Mouse (Mus musculus): ENCODE data around the gene Rpain. TPM values are rescaled to one million over a fixed set of nuclear protein-coding genes. Genes with fewer than 3 reads are reported as not detected.

The Rpain gene
- total and polyA plus RNA-seq, 3 experiments = 54.1 to 80.6 (median 64.6) TPM

GRCm38 (mm10) chr11:71018416-71019200, 48.6 kb downstream of the Rpain start:
- Histone ChIP-seq H3K4me2 (ENCODE audit: insufficient read depth, low read depth, poor library complexity, severe bottlenecking) (peak overlapping the region; percentile 91), H3K36me3 (replicated peaks in 1 of 2; ENCODE audit: control insufficient read depth in 1 of 2, insufficient read depth in 1 of 2, low read length in 1 of 2) (peaks cover 14 to 60% of the 10 kb centered on the region in 2 experiments), H3K9ac (ENCODE audit: insufficient read depth, low read depth) (peak overlapping the region; percentile 93), H3K27me3 (replicated peaks) (no peaks in the 10 kb centered on the region), H3K79me2 (replicated peaks; ENCODE audit: control insufficient read depth, extremely low read depth, insufficient read depth, poor library complexity, severe bottlenecking) (peaks cover 77% of the 10 kb centered on the region), H3K27ac (ENCODE audit: insufficient read depth, low read depth) (peak overlapping the region; percentile 71), H3K9me3 (replicated peaks; ENCODE audit: low read length) (no peaks in the 10 kb centered on the region), H3K4me1 (ENCODE audit: control insufficient read depth in 1 of 2, insufficient read depth in 2 of 2) (peaks cover 8 to 62% of the 10 kb centered on the region in 2 experiments), H3K4me3 (replicated peaks in 1 of 3; ENCODE audit: low read depth in 2 of 3, low read length in 2 of 3, poor library complexity in 1 of 3) (peak overlapping the region; percentile 80 to 92 (median 87))
- 0 out of 2 replicates have a peak, but pooled peaks have one; percentile 10 for TF ChIP-seq TBP (conservative IDR thresholded peaks at IDR 0.05; ENCODE audit: low read depth, low read length)
- peak; percentile 95 for TF ChIP-seq SIN3A (IDR thresholded peaks at IDR 0.05; ENCODE audit: low read length)
- TF ChIP-seq USF2 (conservative IDR thresholded peaks at IDR 0.05; ENCODE audit: low read depth, low read length) = peak; percentile 87
- peak; percentile 17; the same call in 1 of the 2 replicates for TF ChIP-seq MEF2A (IDR thresholded peaks at IDR 0.05; ENCODE audit: borderline replicate concordance, low read depth, low read length)
- TF ChIP-seq MAFK (IDR thresholded peaks at IDR 0.05; ENCODE audit: insufficient replicate concordance, low read length) = no peak
- no peak for TF ChIP-seq ETS1 (conservative IDR thresholded peaks at IDR 0.05; ENCODE audit: low read depth, low read length)
- peak; percentile 36 for TF ChIP-seq BHLHE40 (IDR thresholded peaks at IDR 0.05; ENCODE audit: low read depth, low read length)
- peak; percentile 70; the same call in 1 of the 2 replicates for TF ChIP-seq UBTF (IDR thresholded peaks at IDR 0.05; ENCODE audit: low read depth, low read length)
- TF ChIP-seq MYC (IDR thresholded peaks at IDR 0.05; ENCODE audit: low read depth, low read length) = peak; percentile 88
- TF ChIP-seq ZC3H11A (IDR thresholded peaks at IDR 0.05; ENCODE audit: low read depth, low read length) = no peak
- no peak for TF ChIP-seq CTCF (conservative IDR thresholded peaks at IDR 0.05 in 1 of 2, IDR thresholded peaks at IDR 0.05 in 1 of 2; ENCODE audit: low read depth in 2 of 2, low read length in 2 of 2)
- TF ChIP-seq SMC3 (IDR thresholded peaks at IDR 0.05; ENCODE audit: low read depth, low read length) = no peak
- peak; percentile 14; the same call in 1 of the 2 replicates for TF ChIP-seq MAZ (IDR thresholded peaks at IDR 0.05; ENCODE audit: low read depth, low read length)
- TF ChIP-seq POLR2AphosphoS2 (IDR thresholded peaks at IDR 0.05; ENCODE audit: low read depth, low read length) = 0 out of 2 replicates have a peak, but pooled peaks have one; percentile 5
- TF ChIP-seq NRF1 (IDR thresholded peaks at IDR 0.05; ENCODE audit: low read depth, low read length) = no peak
- TF ChIP-seq MXI1 (IDR thresholded peaks at IDR 0.05; ENCODE audit: low read depth, low read length) = peak; percentile 90
- TF ChIP-seq RCOR1 (conservative IDR thresholded peaks at IDR 0.05; ENCODE audit: low read depth, low read length) = no peak; the same call in 1 of the 2 replicates
- TF ChIP-seq USF1 (IDR thresholded peaks at IDR 0.05; ENCODE audit: low read depth, low read length) = peak; percentile 81
- peak; percentile 46; the same call in 1 of the 2 replicates for TF ChIP-seq EP300 (IDR thresholded peaks at IDR 0.05; ENCODE audit: low read length)
- no peak for TF ChIP-seq E2F4 (IDR thresholded peaks at IDR 0.05; ENCODE audit: insufficient replicate concordance, low read depth, low read length)
- TF ChIP-seq CHD1 (IDR thresholded peaks at IDR 0.05; ENCODE audit: low read depth, low read length) = 0 out of 2 replicates have a peak, but pooled peaks have one; percentile 85
- peak; percentile 90 for TF ChIP-seq MAX (IDR thresholded peaks at IDR 0.05; ENCODE audit: low read length)
- no peak for DNase-seq (ENCODE audit: extremely low read depth)
- in situ Hi-C loops (cut with MboI; ENCODE audit: low pct_ligation_motif_present, low pct_unique_long_range_greater_than_20kb, low sequenced_read_pairs) = no loop called here
- dilution Hi-C loops (cut with MboI; ENCODE audit: extremely low pct_ligation_motif_present, extremely low pct_unique_long_range_greater_than_20kb, low sequenced_read_pairs) = no loop called here

All from CH12.LX (cell line).